26 mouse cellular contexts compared by ENCODE assay signal in genomic region chr1:100104343-100104742, GRCm38 (mm10).
DNase-seq lines count a peak whose midpoint lies in the region; ATAC-seq and TF ChIP-seq lines count a peak whose summit lies in the region.
"Had no signal": no experiment of that assay in that cellular context is flagged by ENCODE, and none has a peak within 500 bp of the region (broad histone marks: within the 10 kb centered on the region; RNA-seq: fewer than 3 reads in every experiment).

No protein-coding gene starts in this region.

- no peaks in the 10 kb centered on the region for H3K27me3 ChIP-seq in lung, embryonic 14.5 days (ENCODE audit: insufficient read depth, low read length)
- H3K27me3 ChIP-seq: CH12.LX; embryonic facial prominence, embryonic 12.5 days; heart, embryonic 13.5 days; midbrain, embryonic 12.5 days had no signal

- DNase-seq in adrenal gland, postnatal 25 days, result peak; percentile 1
- no peak for DNase-seq in adrenal gland, adult 8-10 months
- no peak for DNase-seq in frontal cortex, postnatal 14 days (ENCODE audit: low spot score in 2 of 2)
- DNase-seq in lung, embryonic 14.5 days, result peak; percentile 2
- no peak for DNase-seq in lung, postnatal 36 days
- peak; percentile 42 for DNase-seq in fat pad, adult 2 months (ENCODE audit: extremely low read depth, low read depth, low spot score)
- DNase-seq in kidney, adult 11 months, result no peak
- DNase-seq: cerebellum, adult 9-10 months; gastrocnemius, postnatal 14 days; heart, adult 18-20 months; lung, adult 18-20 months; lung, postnatal 14 days; retina, postnatal 1 day; right cerebral cortex, postnatal 25 days; spleen, adult 18-20 months had no signal

- 66% methylated on average over 2 of the region's 2 CpGs for WGBS in lung, embryonic 14.5 days

- no peaks in the 10 kb centered on the region for H3K9me3 ChIP-seq in lung, embryonic 14.5 days (ENCODE audit: low read depth, low read length)
- H3K9me3 ChIP-seq: embryonic facial prominence, embryonic 12.5 days; midbrain, embryonic 12.5 days had no signal

- ATAC-seq in frontal cortex, adult (ENCODE audit: low TSS enrichment), result peak; percentile 59
- no peak for ATAC-seq in lung, embryonic 14.5 days (ENCODE audit: insufficient read depth)
- ATAC-seq: hindbrain, postnatal 0 days; intestine, postnatal 0 days had no signal

- H3K4me2 ChIP-seq in lung, embryonic 14.5 days, result no peak overlapping the region
- H3K4me2 ChIP-seq: embryonic facial prominence, embryonic 12.5 days; heart, embryonic 13.5 days; liver, embryonic 11.5 days; midbrain, embryonic 12.5 days had no signal

- H3K36me3 ChIP-seq in lung, embryonic 14.5 days (ENCODE audit: insufficient read depth), result no peaks in the 10 kb centered on the region
- H3K36me3 ChIP-seq: embryonic facial prominence, embryonic 12.5 days; G1E; heart, embryonic 13.5 days; midbrain, embryonic 12.5 days had no signal

- H3K4me1 ChIP-seq in lung, embryonic 14.5 days (ENCODE audit: insufficient read depth), result no peaks in the 10 kb centered on the region
- H3K4me1 ChIP-seq: embryonic facial prominence, embryonic 12.5 days; heart, embryonic 13.5 days; midbrain, embryonic 12.5 days had no signal

- no peak overlapping the region for H3K27ac ChIP-seq in lung, embryonic 14.5 days (ENCODE audit: low read depth)
- H3K27ac ChIP-seq: embryonic facial prominence, embryonic 12.5 days; heart, embryonic 13.5 days; hindbrain, postnatal 0 days; kidney, postnatal 0 days; midbrain, embryonic 12.5 days had no signal

- no peak overlapping the region for H3K9ac ChIP-seq in lung, embryonic 14.5 days
- H3K9ac ChIP-seq: embryonic facial prominence, embryonic 12.5 days; heart, embryonic 13.5 days; midbrain, embryonic 12.5 days had no signal

- no peak for TF ChIP-seq CTCF in lung, embryonic 14.5 days (IDR thresholded peaks at IDR 0.05; ENCODE audit: low read depth)

- H3K4me3 ChIP-seq in lung, embryonic 14.5 days (ENCODE audit: low read depth, low read length), result no peak overlapping the region
- H3K4me3 ChIP-seq: embryonic facial prominence, embryonic 12.5 days; erythroblast, embryonic 14.5 days; heart, embryonic 13.5 days; midbrain, embryonic 12.5 days had no signal

Comparison
In these comparisons a context has a peak if more than half of its experiments do, and no peak if none do; other contexts are left out.
1. DNase-seq: peak in adrenal gland, postnatal 25 days (single experiment), lung, embryonic 14.5 days (single experiment) and fat pad, adult 2 months (single experiment); none in adrenal gland, adult 8-10 months (single experiment), frontal cortex, postnatal 14 days (0 of 2), lung, postnatal 36 days (single experiment) and kidney, adult 11 months (single experiment).